Mouse (Mus musculus): ENCODE results near the gene Rdh16f1. TPM values are rescaled to one million over a fixed set of nuclear protein-coding genes. Genes with fewer than 3 reads are reported as not detected.
A peak's percentile ranks its signal among the peaks of the same experiment; 100 is the strongest.

The Rdh16f1 gene
- total and polyA plus RNA-seq, 2 experiments: not detected

- H3K4me3 ChIP-seq (ENCODE audit: insufficient read depth, low read depth, low read length): peak overlapping the region; percentile 96
- peaks cover 38% of the 10 kb centered on the region for H3K79me2 ChIP-seq (ENCODE audit: control insufficient read depth, insufficient read depth, low read length)
- H3K4me1 ChIP-seq (ENCODE audit: control insufficient read depth, insufficient read depth, low read length): peaks cover 27% of the 10 kb centered on the region
- H3K27ac ChIP-seq (replicated peaks; ENCODE audit: insufficient read depth, low read depth, low read length): peak overlapping the region; percentile 88
- H3K9ac ChIP-seq (ENCODE audit: low read depth, low read length): peak overlapping the region; percentile 100
- no peak for DNase-seq (ENCODE audit: extremely low read depth, low read depth, low spot score)
- TF ChIP-seq POLR2A (IDR thresholded peaks at IDR 0.05; ENCODE audit: extremely low read depth, insufficient read depth, low read length) (no peak), CTCF (IDR thresholded peaks at IDR 0.05; ENCODE audit: low read depth, low read length) (no peak)
- H3K27me3 ChIP-seq (ENCODE audit: control insufficient read depth, insufficient read depth, low read length): no peaks in the 10 kb centered on the region
- under 1% methylated on average over 47 of the region's 55 CpGs for WGBS
- H3K36me3 ChIP-seq (ENCODE audit: control insufficient read depth, insufficient read depth, low read length): peaks cover 23% of the 10 kb centered on the region
Measured at GRCm38 (mm10) chr10:127739661-127740161, 19.9 kb upstream of the Rdh16f1 start.

DNA sequence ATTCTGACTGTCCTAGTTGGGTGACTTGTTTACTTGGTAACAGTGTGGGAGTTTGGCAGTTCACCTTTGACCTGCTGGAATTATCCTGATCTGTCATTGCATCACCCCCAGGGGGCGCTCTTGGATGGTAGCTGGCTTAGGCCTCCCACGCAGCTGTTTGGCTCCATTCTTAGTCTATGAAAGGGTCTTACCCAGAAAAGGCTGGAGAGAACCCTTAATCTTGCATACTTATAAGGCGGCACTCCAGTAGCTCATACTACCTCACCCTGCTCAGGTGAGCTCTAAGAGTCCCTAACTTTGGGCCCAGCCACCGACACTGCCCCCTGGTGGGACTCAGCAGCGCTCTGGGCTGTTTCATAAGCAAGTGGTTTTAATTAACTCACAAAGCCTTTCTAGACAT, 14.9 kb upstream of the Rdh16f1 start:
- WGBS: 45% methylated on average over 5 of the region's 5 CpGs
- Histone ChIP-seq H3K4me1 (ENCODE audit: control insufficient read depth, insufficient read depth, low read length) (peaks cover 33% of the 10 kb centered on the region), H3K36me3 (ENCODE audit: control insufficient read depth, insufficient read depth, low read length) (peaks cover 28% of the 10 kb centered on the region), H3K4me3 (ENCODE audit: insufficient read depth, low read depth, low read length) (no peak overlapping the region), H3K27me3 (ENCODE audit: control insufficient read depth, insufficient read depth, low read length) (no peaks in the 10 kb centered on the region), H3K79me2 (ENCODE audit: control insufficient read depth, insufficient read depth, low read length) (peaks cover 41% of the 10 kb centered on the region), H3K27ac (replicated peaks; ENCODE audit: insufficient read depth, low read depth, low read length) (peak overlapping the region; percentile 73), H3K9ac (ENCODE audit: low read depth, low read length) (no peak overlapping the region)
- TF ChIP-seq CTCF (IDR thresholded peaks at IDR 0.05; ENCODE audit: low read depth, low read length) (peak; percentile 75), POLR2A (IDR thresholded peaks at IDR 0.05; ENCODE audit: extremely low read depth, insufficient read depth, low read length) (no peak)
- peak; percentile 77 for DNase-seq (ENCODE audit: extremely low read depth, low read depth, low spot score)

- peak; percentile 80 for DNase-seq (ENCODE audit: extremely low read depth, low read depth, low spot score)
- TF ChIP-seq POLR2A (IDR thresholded peaks at IDR 0.05; ENCODE audit: extremely low read depth, insufficient read depth, low read length) (no peak), CTCF (IDR thresholded peaks at IDR 0.05; ENCODE audit: low read depth, low read length) (no peak)
- Histone ChIP-seq H3K27me3 (ENCODE audit: control insufficient read depth, insufficient read depth, low read length) (no peaks in the 10 kb centered on the region), H3K9ac (ENCODE audit: low read depth, low read length) (peak overlapping the region; percentile 13; the same call in 1 of the 2 replicates), H3K4me3 (ENCODE audit: insufficient read depth, low read depth, low read length) (no peak overlapping the region), H3K4me1 (ENCODE audit: control insufficient read depth, insufficient read depth, low read length) (peaks cover 38% of the 10 kb centered on the region), H3K79me2 (ENCODE audit: control insufficient read depth, insufficient read depth, low read length) (peaks cover 38% of the 10 kb centered on the region), H3K27ac (replicated peaks; ENCODE audit: insufficient read depth, low read depth, low read length) (peak overlapping the region; percentile 87), H3K36me3 (ENCODE audit: control insufficient read depth, insufficient read depth, low read length) (peaks cover 28% of the 10 kb centered on the region)
- 10% methylated on average over 5 of the region's 5 CpGs for WGBS
Measured at GRCm38 (mm10) chr10:127745886-127746285, 13.7 kb upstream of the Rdh16f1 start.

DNA sequence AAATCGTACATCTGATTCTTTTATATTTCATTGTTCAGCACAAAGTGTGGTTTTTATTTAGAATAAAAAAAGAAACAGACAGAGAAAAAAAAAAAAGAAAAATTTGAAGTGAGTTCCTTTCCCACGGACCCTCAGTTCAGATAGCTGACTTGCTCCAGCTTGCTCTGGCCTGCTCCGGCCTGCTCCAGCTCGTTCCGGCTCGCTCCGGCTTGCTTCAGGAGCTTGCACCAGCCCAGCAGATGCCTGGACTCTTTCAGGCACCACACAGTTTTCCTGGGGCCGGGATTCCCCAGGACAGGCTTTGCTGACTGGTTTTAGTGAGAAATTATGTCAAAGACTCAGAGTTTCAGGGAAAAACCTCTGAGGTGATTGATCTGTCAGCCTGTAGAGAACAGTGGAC, 12.3 kb upstream of the Rdh16f1 start:
- DNase-seq (ENCODE audit: extremely low read depth, low read depth, low spot score): no peak
- peak overlapping the region; percentile 30; the same call in 1 of the 2 replicates for H3K9ac ChIP-seq (ENCODE audit: low read depth, low read length)
- peak overlapping the region; percentile 76 for H3K27ac ChIP-seq (replicated peaks; ENCODE audit: insufficient read depth, low read depth, low read length)
- H3K4me1 ChIP-seq (ENCODE audit: control insufficient read depth, insufficient read depth, low read length): peaks cover 34% of the 10 kb centered on the region
- H3K27me3 ChIP-seq (ENCODE audit: control insufficient read depth, insufficient read depth, low read length): no peaks in the 10 kb centered on the region
- TF ChIP-seq POLR2A (IDR thresholded peaks at IDR 0.05; ENCODE audit: extremely low read depth, insufficient read depth, low read length): no peak
- TF ChIP-seq CTCF (IDR thresholded peaks at IDR 0.05; ENCODE audit: low read depth, low read length): no peak
- H3K4me3 ChIP-seq (ENCODE audit: insufficient read depth, low read depth, low read length): peak overlapping the region; percentile 24; the same call in 1 of the 2 replicates
- H3K79me2 ChIP-seq (ENCODE audit: control insufficient read depth, insufficient read depth, low read length): peaks cover 24% of the 10 kb centered on the region
- peaks cover 24% of the 10 kb centered on the region for H3K36me3 ChIP-seq (ENCODE audit: control insufficient read depth, insufficient read depth, low read length)
- 79% methylated on average over 8 of the region's 8 CpGs for WGBS

GRCm38 (mm10) chr10:127748847-127749612, 10.6 kb upstream of the Rdh16f1 start:
- peak; percentile 94 for DNase-seq (ENCODE audit: extremely low read depth, low read depth, low spot score)
- WGBS: 6% methylated on average over 8 of the region's 8 CpGs
- H3K36me3 ChIP-seq (ENCODE audit: control insufficient read depth, insufficient read depth, low read length): peaks cover 10% of the 10 kb centered on the region
- TF ChIP-seq POLR2A (IDR thresholded peaks at IDR 0.05; ENCODE audit: extremely low read depth, insufficient read depth, low read length) (no peak), CTCF (IDR thresholded peaks at IDR 0.05; ENCODE audit: low read depth, low read length) (no peak)
- no peaks in the 10 kb centered on the region for H3K27me3 ChIP-seq (ENCODE audit: control insufficient read depth, insufficient read depth, low read length)
- H3K4me1 ChIP-seq (ENCODE audit: control insufficient read depth, insufficient read depth, low read length): peaks cover 32% of the 10 kb centered on the region
- H3K79me2 ChIP-seq (ENCODE audit: control insufficient read depth, insufficient read depth, low read length): peaks cover 8% of the 10 kb centered on the region; the same call in 1 of the 2 replicates
- H3K4me3 ChIP-seq (ENCODE audit: insufficient read depth, low read depth, low read length): peak overlapping the region; percentile 58
- H3K9ac ChIP-seq (ENCODE audit: low read depth, low read length): peak overlapping the region; percentile 51
- peak overlapping the region; percentile 76 for H3K27ac ChIP-seq (replicated peaks; ENCODE audit: insufficient read depth, low read depth, low read length)

Data from liver, adult 2 months (tissue).